Mouse (Mus musculus) heart, postnatal 0 days (tissue): ENCODE results near the gene Dmrt3. TPM values are rescaled to one million over a fixed set of nuclear protein-coding genes. Genes with fewer than 3 reads are reported as not detected.

Experiments used
- ATAC-seq: fragments of 200-750 bp; cut with Nextera tagmentation; 2 replicates; pipeline ENCODE4 v1.8.0; 2017; ENCODE audit warnings: low read depth, moderate number of reproducible peaks, moderate library complexity; ENCODE audit not compliant: insufficient read depth
- DNase-seq: peaks from one replicate; pipeline ENCODE4 v3.0.0-alpha.2; 2016; ENCODE audit warnings: low spot score
- H3K27ac ChIP-seq: fragments of 300-500 bp; sonication (generic); 2 replicates; pipeline ENCODE4 v1.5.1; 2014; ENCODE audit warnings: low read depth, mild to moderate bottlenecking
- H3K27me3 ChIP-seq: fragments of 300-500 bp; sonication (generic); 2 replicates; pipeline ENCODE4 v1.6.1; 2014; ENCODE audit warnings: low read length, mixed read lengths; ENCODE audit not compliant: control insufficient read depth, insufficient read depth
- H3K36me3 ChIP-seq: fragments of 300-500 bp; sonication (generic); replicated peaks from 2 replicates; pipeline ENCODE4 v1.6.1; 2014; ENCODE audit warnings: low read length, mixed read lengths; ENCODE audit not compliant: control insufficient read depth, insufficient read depth
- H3K4me1 ChIP-seq: fragments of 300-500 bp; sonication (generic); 2 replicates; pipeline ENCODE4 v1.6.1; 2014; ENCODE audit warnings: antibody characterized with exemption; ENCODE audit not compliant: control insufficient read depth, insufficient read depth
- H3K4me2 ChIP-seq: fragments of 300-500 bp; sonication (generic); 2 replicates; pipeline ENCODE4 v1.6.1; 2014; ENCODE audit warnings: low read depth, mild to moderate bottlenecking, low read length, moderate library complexity
- H3K4me3 ChIP-seq: fragments of 300-500 bp; sonication (generic); 2 replicates; pipeline ENCODE4 v1.5.1; 2014; ENCODE audit warnings: low read depth, low read length
- H3K9ac ChIP-seq: fragments of 300-500 bp; sonication (generic); replicated peaks from 2 replicates; pipeline ENCODE4 v1.6.1; 2014; ENCODE audit warnings: low read depth, low read length, mixed read lengths
- H3K9me3 ChIP-seq: fragments of 300-500 bp; sonication (generic); replicated peaks from 2 replicates; pipeline ENCODE4 v1.6.1; 2016; ENCODE audit warnings: low read length; ENCODE audit not compliant: control insufficient read depth
- CTCF ChIP-seq: IDR thresholded peaks from 2 replicates; pipeline ENCODE4 v1.5.1; 2016; ENCODE audit warnings: antibody characterized with exemption, control low read depth, low read depth
- EP300 ChIP-seq: IDR thresholded peaks from 2 replicates; pipeline ENCODE4 v1.6.1; 2016; ENCODE audit warnings: antibody characterized with exemption, low read depth
- WGBS: fragments of 180-500 bp; shearing (Covaris S2); extraction: QIAGEN DNeasy Blood & Tissue Kit; methylation state at CpG from one replicate; pipeline ENCODE4 v1.1.7; 2014; 5-methylcytosine and 5-hydroxymethylcytosine counted together
- polyA plus RNA-seq: library from polyadenylated mRNA; unstranded; fragments of >200 nt; fragmentation: Nextera tagmentation; extraction: Ambion mirVana; gene quantifications from 2 replicates; pipeline ENCODE4 v1.2.1, GENCODE M21; 2015
- total RNA-seq: library from RNA; depleted of rRNA; stranded (reverse); fragments of >200 nt; gene quantifications from 2 replicates; pipeline ENCODE4 v1.2.3, GENCODE M21; 2014; ENCODE audit warnings: low replicate concordance

Dmrt3 gene
- total and polyA plus RNA-seq, 2 experiments from 2014 or later: not detected

- TF ChIP-seq EP300: no peak
- no peak for TF ChIP-seq CTCF
- Histone ChIP-seq H3K4me1 (peaks cover 7% of the 10 kb centered on the region; the same call in 1 of the 2 replicates), H3K36me3 (no peaks in the 10 kb centered on the region), H3K27me3 (peaks cover 100% of the 10 kb centered on the region), H3K9me3 (no peaks in the 10 kb centered on the region), H3K4me3 (no peak overlapping the region), H3K4me2 (no peak overlapping the region), H3K27ac (no peak overlapping the region), H3K9ac (no peak overlapping the region)
- ATAC-seq: no peak
- 11% methylated on average over 16 of the region's 16 CpGs for WGBS
- DNase-seq: no peak
These were observed 2.0 kb downstream of the Dmrt3 start for GRCm38 (mm10) chr19:25611876-25612805.

GRCm38 (mm10) chr19:25612806-25613295, 2.8 kb downstream of the Dmrt3 start:
- H3K4me2 ChIP-seq: no peak overlapping the region
- DNase-seq (no peak), ATAC-seq (no peak)
- H3K9me3 ChIP-seq: no peaks in the 10 kb centered on the region
- H3K27ac ChIP-seq: no peak overlapping the region
- 11% methylated on average over 6 of the region's 6 CpGs for WGBS
- H3K36me3 ChIP-seq: no peaks in the 10 kb centered on the region
- H3K9ac ChIP-seq: no peak overlapping the region
- H3K4me3 ChIP-seq: no peak overlapping the region
- peaks cover 7% of the 10 kb centered on the region; the same call in 1 of the 2 replicates for H3K4me1 ChIP-seq
- H3K27me3 ChIP-seq: peaks cover 100% of the 10 kb centered on the region
- TF ChIP-seq CTCF (no peak), EP300 (no peak)

GRCm38 (mm10) chr19:25613476-25614300, 3.6 kb downstream of the Dmrt3 start:
- no peak overlapping the region for H3K4me3 ChIP-seq
- H3K9me3 ChIP-seq: no peaks in the 10 kb centered on the region
- TF ChIP-seq EP300: no peak
- no peak for TF ChIP-seq CTCF
- H3K9ac ChIP-seq: no peak overlapping the region
- H3K4me1 ChIP-seq: peaks cover 7% of the 10 kb centered on the region; the same call in 1 of the 2 replicates
- H3K4me2 ChIP-seq: no peak overlapping the region
- ATAC-seq (no peak), DNase-seq (no peak)
- peaks cover 100% of the 10 kb centered on the region for H3K27me3 ChIP-seq
- H3K27ac ChIP-seq: no peak overlapping the region
- no peaks in the 10 kb centered on the region for H3K36me3 ChIP-seq
- 12% methylated on average over 13 of the region's 13 CpGs for WGBS

- no peak for ATAC-seq
- no peaks in the 10 kb centered on the region for H3K36me3 ChIP-seq
- WGBS: 22% methylated on average over 6 of the region's 6 CpGs
These were observed 5.8 kb downstream of the Dmrt3 start for GRCm38 (mm10) chr19:25615889-25616288.

More at GRCm38 (mm10) chr19:25615889-25616288, 5.8 kb downstream of the Dmrt3 start:
- H3K9me3 ChIP-seq: no peaks in the 10 kb centered on the region
- no peak overlapping the region for H3K4me3 ChIP-seq
- no peak overlapping the region for H3K9ac ChIP-seq
- H3K27ac ChIP-seq: no peak overlapping the region
- no peak overlapping the region for H3K4me2 ChIP-seq
- H3K4me1 ChIP-seq: no peaks in the 10 kb centered on the region
- no peak for DNase-seq
- H3K27me3 ChIP-seq: peaks cover 100% of the 10 kb centered on the region
- no peak for TF ChIP-seq CTCF
- no peak for TF ChIP-seq EP300
